Mouse (Mus musculus): Measurements from ENCODE around the gene Crp. TPM values are rescaled to one million over a fixed set of nuclear protein-coding genes. Genes with fewer than 3 reads are reported as not detected.

Gene Crp
- 0.77 and 0.98 TPM in 2 replicates for polyA plus RNA-seq (2015; fragmentation: Nextera tagmentation; extraction: Ambion mirVana)

GRCm38 (mm10) chr1:172697844-172698243 lies at the start of gene Crp:
Crp (plus strand) TSS chr1:172698055.
- Histone ChIP-seq H3K27me3 (no peaks in the 10 kb centered on the region), H3K9ac (no peak within 1 kb of the TSS), H3K27ac (replicated peaks) (no peak within 1 kb of the TSS), H3K36me3 (no peaks in the 10 kb centered on the region), H3K4me2 (no peak within 1 kb of the TSS), H3K4me3 (no peak within 1 kb of the TSS), H3K9me3 (no peaks in the 10 kb centered on the region), H3K4me1 (replicated peaks) (no peaks in the 10 kb centered on the region; the same call in 1 of the 2 replicates)
- no peak for ATAC-seq (ENCODE audit: low read depth)
- 47% methylated on average over 4 of the region's 4 CpGs for WGBS

GRCm38 (mm10) chr1:172649396-172649795 lies 48.5 kb upstream of the Crp start:
- no peaks in the 10 kb centered on the region for H3K36me3 ChIP-seq
- H3K4me2 ChIP-seq = no peak overlapping the region
- 88% methylated on average over 9 of the region's 9 CpGs for WGBS
- H3K27ac ChIP-seq (replicated peaks) = no peak overlapping the region
- H3K9me3 ChIP-seq = no peaks in the 10 kb centered on the region
- H3K4me1 ChIP-seq (replicated peaks) = no peaks in the 10 kb centered on the region
- H3K9ac ChIP-seq = no peak overlapping the region
- H3K4me3 ChIP-seq = no peak overlapping the region
- no peaks in the 10 kb centered on the region for H3K27me3 ChIP-seq
- no peak for ATAC-seq (ENCODE audit: low read depth)

DNA sequence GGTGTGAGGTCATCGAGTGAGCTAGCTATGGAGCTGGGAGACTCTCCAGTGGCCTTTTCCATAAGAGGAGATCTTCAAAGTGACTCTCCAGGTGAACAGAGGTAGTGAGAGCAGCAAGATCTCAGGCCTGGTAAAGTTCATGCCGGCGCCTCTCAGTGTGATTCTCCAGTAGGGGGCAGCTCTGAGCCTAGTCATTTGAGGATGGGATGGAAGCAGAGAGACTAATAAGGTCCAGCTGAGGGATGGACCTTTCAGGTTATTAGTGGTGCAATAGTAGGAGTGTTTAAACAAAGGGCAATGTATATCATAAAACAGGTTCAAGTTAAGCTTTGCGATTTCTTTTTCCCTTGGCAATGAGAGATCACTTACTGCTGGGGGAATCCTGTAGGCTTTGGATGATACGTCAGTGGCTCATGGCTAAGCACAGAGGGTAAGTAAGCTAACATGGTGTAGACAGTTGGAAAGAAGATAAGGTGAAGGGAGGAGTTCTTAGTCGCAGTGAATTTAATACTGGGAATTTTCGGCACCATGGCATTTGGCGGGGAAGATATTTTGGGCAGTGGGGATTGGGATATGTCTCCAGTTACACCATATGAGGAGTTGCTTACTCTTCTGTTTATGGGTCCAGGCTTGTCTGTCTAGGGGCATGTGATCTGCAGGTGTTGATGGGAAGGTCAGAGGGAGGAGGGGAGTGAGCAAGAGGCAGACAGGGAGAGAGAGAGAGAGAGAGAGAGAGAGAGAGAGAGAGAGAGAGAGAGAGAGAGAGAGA lies 47.2 kb upstream of the Crp start:
- 63% methylated on average over 8 of the region's 8 CpGs for WGBS
- Histone ChIP-seq H3K27me3 (no peaks in the 10 kb centered on the region), H3K9me3 (no peaks in the 10 kb centered on the region), H3K27ac (replicated peaks) (no peak overlapping the region), H3K4me2 (no peak overlapping the region), H3K9ac (no peak overlapping the region), H3K4me3 (no peak overlapping the region), H3K36me3 (no peaks in the 10 kb centered on the region), H3K4me1 (replicated peaks) (no peaks in the 10 kb centered on the region)
- no peak for ATAC-seq (ENCODE audit: low read depth)

DNA sequence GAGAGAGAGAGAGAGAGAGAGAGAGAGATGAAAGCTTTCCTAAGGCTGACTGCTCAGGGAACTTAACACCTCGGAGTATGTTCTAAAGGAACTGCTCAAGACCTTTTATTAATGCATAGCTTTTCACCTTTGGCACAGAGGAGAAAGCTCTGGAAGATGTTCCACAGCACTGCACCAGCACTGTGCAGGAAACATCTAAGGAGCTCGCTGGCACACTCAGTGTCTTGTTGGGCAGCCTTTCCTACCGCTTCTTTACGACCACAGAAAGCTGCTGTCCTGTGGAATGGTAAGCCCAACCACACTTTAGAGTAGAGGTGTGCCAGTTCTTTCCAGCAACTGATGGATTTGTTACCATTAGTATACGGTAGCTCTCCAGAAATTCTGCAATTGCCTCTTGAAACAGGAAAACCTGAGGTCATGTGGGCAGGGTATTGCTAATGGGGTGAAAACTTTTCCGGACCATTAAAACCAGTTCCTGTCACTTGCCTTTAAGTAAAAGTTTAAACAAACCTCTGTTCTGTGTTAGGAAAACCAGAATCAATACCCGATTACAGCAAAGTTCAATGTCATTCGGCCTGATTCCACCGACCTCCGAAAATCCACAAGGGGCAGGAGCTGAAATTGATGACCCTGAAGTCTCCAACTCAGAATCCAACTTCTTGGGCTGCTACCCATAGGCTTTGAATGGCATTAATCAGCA lies 46.4 kb upstream of the Crp start:
- no peak overlapping the region for H3K9ac ChIP-seq
- H3K27me3 ChIP-seq = no peaks in the 10 kb centered on the region
- no peak for ATAC-seq (ENCODE audit: low read depth)
- H3K9me3 ChIP-seq = no peaks in the 10 kb centered on the region
- H3K4me3 ChIP-seq = no peak overlapping the region
- no peaks in the 10 kb centered on the region for H3K4me1 ChIP-seq (replicated peaks)
- H3K36me3 ChIP-seq = no peaks in the 10 kb centered on the region
- no peak overlapping the region for H3K4me2 ChIP-seq
- no peak overlapping the region for H3K27ac ChIP-seq (replicated peaks)
- 79% methylated on average over 10 of the region's 10 CpGs for WGBS

DNA sequence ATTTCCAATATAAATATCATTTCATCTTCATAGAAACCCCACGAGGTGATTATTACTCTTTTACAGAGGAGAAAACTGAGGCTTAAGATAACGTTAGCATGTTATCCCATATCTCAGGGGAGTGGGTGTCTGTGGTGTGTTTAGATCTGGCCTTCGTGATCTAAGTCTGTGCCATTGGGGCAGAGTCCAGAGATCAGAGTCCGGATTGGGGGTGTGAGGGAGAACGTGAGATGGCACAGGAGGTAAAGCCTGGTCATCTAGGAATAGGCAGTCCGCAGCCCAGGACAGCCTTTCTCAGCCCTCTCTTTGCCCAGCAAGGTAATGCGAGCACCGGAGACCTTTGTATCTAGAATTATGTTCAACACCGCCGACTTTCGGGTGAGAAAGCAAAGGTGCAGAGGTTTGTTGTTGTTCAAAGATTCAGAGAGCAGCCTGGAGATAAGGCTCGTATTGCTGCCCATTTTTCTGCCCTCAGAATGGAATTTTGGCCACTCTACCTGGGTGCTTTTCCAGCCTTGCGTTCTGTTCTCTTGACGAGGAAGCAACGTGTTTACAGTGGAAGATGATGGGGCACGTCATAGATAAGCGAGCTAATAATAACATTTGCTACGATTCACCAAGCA lies 45.7 kb upstream of the Crp start:
- H3K4me1 ChIP-seq (replicated peaks) = no peaks in the 10 kb centered on the region
- WGBS = 86% methylated on average over 18 of the region's 18 CpGs
- ATAC-seq (ENCODE audit: low read depth) = no peak
- no peaks in the 10 kb centered on the region for H3K9me3 ChIP-seq
- no peak overlapping the region for H3K4me2 ChIP-seq
- H3K36me3 ChIP-seq = no peaks in the 10 kb centered on the region
- no peak overlapping the region for H3K27ac ChIP-seq (replicated peaks)
- H3K27me3 ChIP-seq = no peaks in the 10 kb centered on the region
- no peak overlapping the region for H3K9ac ChIP-seq
- no peak overlapping the region for H3K4me3 ChIP-seq

DNA sequence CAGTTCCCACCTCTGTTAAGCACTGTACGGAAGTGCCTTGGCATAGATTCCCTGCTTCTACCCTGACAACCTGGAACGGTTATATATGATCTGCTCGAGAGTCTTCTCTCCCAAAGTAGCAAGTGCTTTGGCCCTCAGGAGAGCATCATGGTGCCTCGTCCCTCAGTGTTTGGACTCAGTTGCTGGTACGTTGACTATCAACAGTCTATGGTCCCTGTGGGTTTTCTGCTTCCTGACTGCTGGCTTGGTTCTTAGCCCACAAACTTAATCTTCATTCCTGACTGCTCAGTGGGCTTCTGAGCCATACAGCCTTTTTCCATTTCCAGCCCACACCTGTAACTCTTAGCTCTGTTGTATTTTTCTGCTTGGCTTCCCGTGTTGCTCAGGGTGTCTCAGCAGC lies 44.0 kb upstream of the Crp start:
- WGBS = 74% methylated on average over 6 of the region's 6 CpGs
- Histone ChIP-seq H3K36me3 (no peaks in the 10 kb centered on the region), H3K27me3 (no peaks in the 10 kb centered on the region), H3K9me3 (no peaks in the 10 kb centered on the region), H3K9ac (no peak overlapping the region), H3K4me1 (replicated peaks) (no peaks in the 10 kb centered on the region), H3K4me3 (no peak overlapping the region), H3K4me2 (no peak overlapping the region), H3K27ac (replicated peaks) (no peak overlapping the region)
- no peak for ATAC-seq (ENCODE audit: low read depth)

DNA sequence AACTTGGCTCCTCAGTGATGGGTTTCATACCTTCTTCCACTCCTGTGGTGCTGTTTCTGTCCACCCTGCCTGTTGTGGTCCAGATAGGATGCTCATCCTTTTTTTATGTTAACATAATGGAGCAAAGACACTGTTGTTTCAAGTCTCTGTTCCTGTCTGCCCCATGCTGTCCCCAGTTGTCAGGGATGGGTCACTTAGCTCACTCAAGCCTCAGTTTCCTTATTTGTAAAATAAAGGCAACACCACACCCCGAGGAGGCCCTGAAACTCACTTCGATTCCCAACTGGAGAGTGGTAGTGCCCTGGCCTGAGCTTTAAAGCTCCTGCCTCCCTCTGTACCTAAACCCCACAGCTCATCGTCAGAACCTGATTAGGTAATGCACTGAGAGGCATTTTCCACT lies 40.6 kb upstream of the Crp start:
- Histone ChIP-seq H3K4me2 (no peak overlapping the region), H3K9ac (no peak overlapping the region), H3K27me3 (no peaks in the 10 kb centered on the region), H3K9me3 (no peaks in the 10 kb centered on the region), H3K36me3 (no peaks in the 10 kb centered on the region), H3K27ac (replicated peaks) (no peak overlapping the region), H3K4me3 (no peak overlapping the region), H3K4me1 (replicated peaks) (no peaks in the 10 kb centered on the region)
- 59% methylated on average over 3 of the region's 3 CpGs for WGBS
- ATAC-seq (ENCODE audit: low read depth) = no peak

DNA sequence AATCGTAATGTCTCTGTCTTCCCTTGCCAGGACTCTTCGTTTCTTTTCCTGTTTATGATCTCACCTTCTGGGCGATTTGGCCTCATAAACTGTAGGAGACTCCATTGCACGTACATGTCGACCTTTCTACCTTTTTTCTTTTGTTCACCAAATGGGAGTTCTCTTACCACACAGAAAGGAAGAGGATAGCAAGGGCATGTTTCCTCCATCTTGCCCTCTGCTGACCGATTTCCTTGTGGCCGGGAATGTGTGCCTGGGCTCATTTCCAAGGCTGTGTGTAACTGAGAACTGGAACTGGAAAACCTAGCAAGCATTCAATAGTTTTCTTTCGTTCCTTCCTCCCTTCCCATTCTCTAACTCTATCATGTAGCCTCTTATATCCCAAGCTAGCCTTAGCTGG lies 38.2 kb upstream of the Crp start:
- Histone ChIP-seq H3K36me3 (no peaks in the 10 kb centered on the region), H3K9ac (no peak overlapping the region), H3K27me3 (no peaks in the 10 kb centered on the region), H3K4me3 (no peak overlapping the region), H3K4me2 (no peak overlapping the region), H3K27ac (replicated peaks) (no peak overlapping the region), H3K9me3 (no peaks in the 10 kb centered on the region), H3K4me1 (replicated peaks) (no peaks in the 10 kb centered on the region)
- 87% methylated on average over 8 of the region's 8 CpGs for WGBS
- no peak for ATAC-seq (ENCODE audit: low read depth)

DNA sequence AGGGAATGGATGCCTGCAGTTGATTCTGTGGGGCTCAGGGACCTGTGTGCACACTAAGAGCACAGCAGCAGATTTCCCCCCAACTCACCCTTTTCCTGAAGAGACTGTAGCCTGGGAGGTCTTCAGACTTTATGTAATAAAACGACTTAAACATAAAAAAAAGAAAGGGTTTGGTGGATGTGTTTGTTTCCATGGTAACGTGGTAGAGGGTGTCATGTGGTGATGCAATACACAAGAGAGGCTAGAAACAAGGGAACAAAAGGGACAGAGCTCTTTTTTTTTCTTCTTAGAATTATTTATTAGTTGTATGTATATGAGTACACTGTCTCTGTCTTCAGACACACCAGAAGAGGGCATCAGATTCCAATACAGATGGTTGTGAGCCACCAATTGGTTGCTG lies 32.4 kb upstream of the Crp start:
- Histone ChIP-seq H3K9me3 (no peaks in the 10 kb centered on the region), H3K36me3 (no peaks in the 10 kb centered on the region), H3K4me2 (no peak overlapping the region), H3K27ac (replicated peaks) (no peak overlapping the region), H3K27me3 (no peaks in the 10 kb centered on the region), H3K4me1 (replicated peaks) (no peaks in the 10 kb centered on the region), H3K4me3 (no peak overlapping the region), H3K9ac (no peak overlapping the region)
- 50% methylated on average over 2 of the region's 2 CpGs for WGBS
- ATAC-seq (ENCODE audit: low read depth) = no peak

DNA sequence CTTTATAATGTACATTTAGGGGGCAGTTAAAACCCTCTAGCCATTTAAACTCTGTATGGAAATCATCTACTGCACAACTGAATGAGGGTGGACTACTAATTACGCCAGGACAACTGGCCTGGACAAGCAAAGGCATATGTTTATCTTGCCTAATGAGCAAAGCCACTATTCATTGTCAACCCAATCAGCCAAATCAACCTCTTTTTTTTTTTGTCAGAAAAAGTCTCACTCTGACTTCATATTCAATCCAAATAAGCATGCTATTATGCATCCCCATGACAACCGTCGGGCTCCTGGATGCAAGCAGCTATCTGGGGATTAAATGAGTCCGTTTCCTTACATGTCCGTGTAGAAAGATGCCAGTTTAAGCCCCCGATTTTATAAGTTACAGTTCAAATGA lies 30.3 kb upstream of the Crp start:
- H3K4me1 ChIP-seq (replicated peaks) = no peaks in the 10 kb centered on the region
- no peak overlapping the region for H3K9ac ChIP-seq
- H3K4me3 ChIP-seq = no peak overlapping the region
- H3K27ac ChIP-seq (replicated peaks) = no peak overlapping the region
- no peaks in the 10 kb centered on the region for H3K36me3 ChIP-seq
- H3K4me2 ChIP-seq = no peak overlapping the region
- ATAC-seq (ENCODE audit: low read depth) = no peak
- H3K9me3 ChIP-seq = no peaks in the 10 kb centered on the region
- WGBS = 55% methylated on average over 6 of the region's 6 CpGs
- no peaks in the 10 kb centered on the region for H3K27me3 ChIP-seq

- Histone ChIP-seq H3K4me2 (no peak overlapping the region), H3K27me3 (no peaks in the 10 kb centered on the region), H3K4me1 (replicated peaks) (no peaks in the 10 kb centered on the region), H3K36me3 (no peaks in the 10 kb centered on the region), H3K27ac (replicated peaks) (no peak overlapping the region), H3K9ac (no peak overlapping the region), H3K4me3 (no peak overlapping the region), H3K9me3 (no peaks in the 10 kb centered on the region)
- ATAC-seq (ENCODE audit: low read depth) = no peak
- 93% methylated on average over 1 of the region's 1 CpGs for WGBS
Observed at GRCm38 (mm10) chr1:172670716-172671115, 27.1 kb upstream of the Crp start.

DNA sequence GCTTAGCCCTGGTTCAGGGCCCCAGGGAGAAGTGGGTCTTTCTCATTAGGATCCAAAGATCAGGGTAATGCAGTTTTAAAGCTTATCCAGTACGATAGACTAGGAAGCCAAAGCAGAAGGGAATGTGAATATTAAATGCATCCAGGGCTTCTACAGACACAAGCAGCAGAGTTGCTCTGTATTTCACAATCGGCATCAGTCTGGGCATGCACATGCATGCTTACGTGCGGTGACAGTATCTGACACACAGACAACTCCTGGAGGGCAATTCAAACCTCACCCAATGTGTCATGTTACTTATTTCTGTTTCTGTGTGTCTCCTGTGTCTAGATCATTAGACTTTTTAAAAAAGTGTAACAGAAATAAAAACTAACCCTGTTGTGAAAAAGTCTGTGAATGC lies 17.1 kb upstream of the Crp start:
- Histone ChIP-seq H3K27ac (replicated peaks) (no peak overlapping the region), H3K4me2 (no peak overlapping the region), H3K9ac (no peak overlapping the region), H3K36me3 (no peaks in the 10 kb centered on the region), H3K4me3 (no peak overlapping the region), H3K27me3 (no peaks in the 10 kb centered on the region), H3K4me1 (replicated peaks) (no peaks in the 10 kb centered on the region), H3K9me3 (no peaks in the 10 kb centered on the region)
- 87% methylated on average over 4 of the region's 4 CpGs for WGBS
- ATAC-seq (ENCODE audit: low read depth) = no peak
